Mouse (Mus musculus): ENCODE measurements around the gene Dcaf1. TPM values are rescaled to one million over a fixed set of nuclear protein-coding genes. Genes with fewer than 3 reads are reported as not detected.
A peak's percentile ranks its signal among the peaks of the same experiment; 100 is the strongest.

Dcaf1 gene
- polyA plus RNA-seq, 1 experiment from 2014 or later = 33.4 TPM

- peak overlapping the region; percentile 95 for H3K27ac ChIP-seq
- peak overlapping the region; percentile 86 for H3K4me3 ChIP-seq
- DNase-seq (ENCODE audit: extremely low spot score, low spot score) = no peak
- H3K4me1 ChIP-seq = peaks cover 42% of the 10 kb centered on the region
- no peaks in the 10 kb centered on the region for H3K9me3 ChIP-seq
- 57% methylated on average over 3 of the region's 3 CpGs for WGBS
- H3K27me3 ChIP-seq (ENCODE audit: poor library complexity, severe bottlenecking) = no peaks in the 10 kb centered on the region
- peaks cover 37% of the 10 kb centered on the region for H3K36me3 ChIP-seq (replicated peaks)
Observed at GRCm38 (mm10) chr9:106893327-106893726, 71.7 kb downstream of the Dcaf1 start.

- H3K4me3 ChIP-seq = no peak overlapping the region
- H3K27me3 ChIP-seq (ENCODE audit: poor library complexity, severe bottlenecking) = no peaks in the 10 kb centered on the region
- WGBS = 97% methylated on average over 1 of the region's 1 CpGs
- no peak overlapping the region for H3K27ac ChIP-seq
- H3K36me3 ChIP-seq (replicated peaks) = peaks cover 11% of the 10 kb centered on the region
- DNase-seq (ENCODE audit: extremely low spot score, low spot score) = no peak
- no peaks in the 10 kb centered on the region for H3K4me1 ChIP-seq
- no peaks in the 10 kb centered on the region for H3K9me3 ChIP-seq
Observed at GRCm38 (mm10) chr9:106898901-106899300, 77.2 kb downstream of the Dcaf1 start.

- Histone ChIP-seq H3K4me3 (no peak overlapping the region), H3K27me3 (ENCODE audit: poor library complexity, severe bottlenecking) (no peaks in the 10 kb centered on the region), H3K4me1 (no peaks in the 10 kb centered on the region), H3K27ac (no peak overlapping the region), H3K36me3 (replicated peaks) (peaks cover 2% of the 10 kb centered on the region; the same call in 1 of the 2 replicates), H3K9me3 (no peaks in the 10 kb centered on the region)
- 94% methylated on average over 7 of the region's 7 CpGs for WGBS
- no peak for DNase-seq (ENCODE audit: extremely low spot score, low spot score)
Observed at GRCm38 (mm10) chr9:106901596-106901995, 79.9 kb downstream of the Dcaf1 start.

- no peak overlapping the region for H3K4me3 ChIP-seq
- DNase-seq (ENCODE audit: extremely low spot score, low spot score) = no peak
- no peaks in the 10 kb centered on the region for H3K36me3 ChIP-seq (replicated peaks)
- H3K27ac ChIP-seq = no peak overlapping the region
- no peaks in the 10 kb centered on the region for H3K27me3 ChIP-seq (ENCODE audit: poor library complexity, severe bottlenecking)
- no peaks in the 10 kb centered on the region for H3K4me1 ChIP-seq
- H3K9me3 ChIP-seq = no peaks in the 10 kb centered on the region
- WGBS = 84% methylated on average over 4 of the region's 4 CpGs
Observed at GRCm38 (mm10) chr9:106903099-106903790, 81.6 kb downstream of the Dcaf1 start.

GRCm38 (mm10) chr9:106903791-106904134 is 82.1 kb downstream of the Dcaf1 start:
- 13% methylated on average over 1 of the region's 1 CpGs for WGBS
- Histone ChIP-seq H3K9me3 (no peaks in the 10 kb centered on the region), H3K4me3 (no peak overlapping the region), H3K27me3 (ENCODE audit: poor library complexity, severe bottlenecking) (no peaks in the 10 kb centered on the region), H3K36me3 (replicated peaks) (no peaks in the 10 kb centered on the region), H3K27ac (no peak overlapping the region), H3K4me1 (no peaks in the 10 kb centered on the region)
- DNase-seq (ENCODE audit: extremely low spot score, low spot score) = no peak

GRCm38 (mm10) chr9:106906597-106906996 is 84.9 kb downstream of the Dcaf1 start:
- no peak for DNase-seq (ENCODE audit: extremely low spot score, low spot score)
- 90% methylated on average over 8 of the region's 8 CpGs for WGBS
- Histone ChIP-seq H3K4me1 (no peaks in the 10 kb centered on the region), H3K36me3 (replicated peaks) (no peaks in the 10 kb centered on the region), H3K9me3 (no peaks in the 10 kb centered on the region), H3K4me3 (no peak overlapping the region), H3K27me3 (ENCODE audit: poor library complexity, severe bottlenecking) (no peaks in the 10 kb centered on the region), H3K27ac (no peak overlapping the region)

- DNase-seq (ENCODE audit: extremely low spot score, low spot score) = no peak
- H3K4me3 ChIP-seq = no peak overlapping the region
- no peaks in the 10 kb centered on the region; the same call in 1 of the 2 replicates for H3K36me3 ChIP-seq (replicated peaks)
- H3K27me3 ChIP-seq (ENCODE audit: poor library complexity, severe bottlenecking) = no peaks in the 10 kb centered on the region
- H3K4me1 ChIP-seq = no peaks in the 10 kb centered on the region
- no peak overlapping the region for H3K27ac ChIP-seq
- 84% methylated on average over 3 of the region's 3 CpGs for WGBS
- no peaks in the 10 kb centered on the region for H3K9me3 ChIP-seq
Observed at GRCm38 (mm10) chr9:106908174-106908573, 86.5 kb downstream of the Dcaf1 start.

- 77% methylated on average over 5 of the region's 5 CpGs for WGBS
- no peaks in the 10 kb centered on the region; the same call in 1 of the 2 replicates for H3K36me3 ChIP-seq (replicated peaks)
- no peak overlapping the region for H3K4me3 ChIP-seq
- no peaks in the 10 kb centered on the region for H3K4me1 ChIP-seq
- no peaks in the 10 kb centered on the region for H3K9me3 ChIP-seq
- DNase-seq (ENCODE audit: extremely low spot score, low spot score) = no peak
- no peak overlapping the region for H3K27ac ChIP-seq
- no peaks in the 10 kb centered on the region for H3K27me3 ChIP-seq (ENCODE audit: poor library complexity, severe bottlenecking)
Observed at GRCm38 (mm10) chr9:106908715-106909114, 87.0 kb downstream of the Dcaf1 start.

GRCm38 (mm10) chr9:106911624-106912023 is 90.0 kb downstream of the Dcaf1 start:
- H3K27me3 ChIP-seq (ENCODE audit: poor library complexity, severe bottlenecking) = no peaks in the 10 kb centered on the region
- no peaks in the 10 kb centered on the region for H3K9me3 ChIP-seq
- H3K27ac ChIP-seq = no peak overlapping the region
- DNase-seq (ENCODE audit: extremely low spot score, low spot score) = no peak
- H3K36me3 ChIP-seq (replicated peaks) = no peaks in the 10 kb centered on the region; the same call in 1 of the 2 replicates
- H3K4me3 ChIP-seq = no peak overlapping the region
- 80% methylated on average over 1 of the region's 1 CpGs for WGBS
- H3K4me1 ChIP-seq = no peaks in the 10 kb centered on the region

- H3K27me3 ChIP-seq (ENCODE audit: poor library complexity, severe bottlenecking) = no peaks in the 10 kb centered on the region
- no peak for DNase-seq (ENCODE audit: extremely low spot score, low spot score)
- no peaks in the 10 kb centered on the region for H3K9me3 ChIP-seq
- no peak overlapping the region for H3K27ac ChIP-seq
- no peaks in the 10 kb centered on the region; the same call in 1 of the 2 replicates for H3K36me3 ChIP-seq (replicated peaks)
- H3K4me1 ChIP-seq = no peaks in the 10 kb centered on the region
- H3K4me3 ChIP-seq = no peak overlapping the region
- WGBS = 31% methylated on average over 1 of the region's 1 CpGs
Observed at GRCm38 (mm10) chr9:106913759-106914158, 92.1 kb downstream of the Dcaf1 start.

GRCm38 (mm10) chr9:106914878-106915277 is 93.2 kb downstream of the Dcaf1 start:
- WGBS = 90% methylated on average over 6 of the region's 6 CpGs
- no peaks in the 10 kb centered on the region for H3K4me1 ChIP-seq
- no peak for DNase-seq (ENCODE audit: extremely low spot score, low spot score)
- no peak overlapping the region for H3K4me3 ChIP-seq
- H3K9me3 ChIP-seq = no peaks in the 10 kb centered on the region
- H3K27ac ChIP-seq = no peak overlapping the region
- H3K36me3 ChIP-seq (replicated peaks) = no peaks in the 10 kb centered on the region; the same call in 1 of the 2 replicates
- no peaks in the 10 kb centered on the region for H3K27me3 ChIP-seq (ENCODE audit: poor library complexity, severe bottlenecking)
